Mouse (Mus musculus) stomach, postnatal 0 days (tissue): ENCODE results near the gene Mpc2.

Source experiments
- CTCF ChIP-seq: IDR thresholded peaks from 2 replicates; pipeline ENCODE4 v1.5.1; 2016; ENCODE audit warnings: antibody characterized with exemption, low read depth, mild to moderate bottlenecking, moderate library complexity
- EP300 ChIP-seq: optimal IDR thresholded peaks from 2 replicates; pipeline ENCODE3; 2016; ENCODE audit warnings: antibody characterized with exemption

DNA sequence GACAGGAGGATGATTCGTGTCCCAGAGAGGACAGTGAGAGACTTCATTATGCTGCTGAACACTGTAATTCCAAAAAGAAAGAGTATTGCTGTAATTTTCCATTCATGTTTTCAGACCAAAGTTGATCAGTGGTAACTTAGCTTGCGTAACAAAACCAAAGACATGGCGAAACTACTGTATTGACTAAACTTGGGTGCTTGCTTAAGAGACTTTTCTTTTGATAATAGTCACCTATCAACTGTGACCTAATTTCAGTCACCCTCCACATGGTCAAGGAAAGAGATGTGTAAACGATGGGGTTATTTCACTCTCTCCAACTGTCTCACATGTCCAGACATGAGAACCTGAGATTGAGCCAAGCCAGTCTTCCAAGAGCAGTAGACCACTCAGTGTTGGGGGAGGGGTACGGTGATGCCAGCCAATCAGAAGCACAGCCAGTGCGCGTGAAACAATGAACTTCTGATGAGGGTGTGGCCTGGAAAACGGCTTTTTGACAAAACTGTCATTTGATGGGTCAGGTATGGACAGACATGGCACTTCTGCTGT, 24.3 kb downstream of the Mpc2 start, which contains the start of gene Adcy10:
- TF ChIP-seq EP300 (no peak), CTCF (no peak)
